Mouse (Mus musculus) gastrocnemius, adult 8-10 months (tissue): ENCODE measurements at regions not wholly inside any gene's neighbourhood (a gene's known extent, or its start where the extent isn't known, plus 50 kb on each side); places are given as distances from the start of the nearest gene placed in this dataset.
A peak's percentile ranks its signal among the peaks of the same experiment; 100 is the strongest.

Experiments used
- DNase-seq, 2 experiments: peaks; one replicate each; pipeline ENCODE4 v3.0.0; 2022; ENCODE audit warnings: low spot score in 2 of 2

DNA sequence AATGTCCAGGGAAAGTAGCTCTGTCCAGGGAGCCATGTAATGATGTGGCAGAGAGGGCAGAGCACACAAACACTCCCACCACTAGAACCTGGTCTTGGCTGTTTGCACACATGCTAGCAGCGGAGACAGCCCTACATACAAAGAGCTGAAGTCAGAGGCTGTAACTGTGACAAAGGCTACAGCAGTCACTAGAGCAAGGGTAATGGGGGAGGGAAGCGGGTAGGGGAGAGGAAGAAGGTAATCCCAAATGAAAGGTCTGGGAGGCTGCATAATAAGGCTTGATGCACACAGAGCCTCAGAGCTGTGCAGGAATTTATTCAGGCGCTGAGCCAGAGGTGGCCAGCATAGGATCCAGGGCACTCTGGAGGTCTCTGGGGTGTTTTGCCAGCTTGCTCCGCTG, 269.3 kb upstream of the 4930535I16Rik start:
- no peak for DNase-seq

DNA sequence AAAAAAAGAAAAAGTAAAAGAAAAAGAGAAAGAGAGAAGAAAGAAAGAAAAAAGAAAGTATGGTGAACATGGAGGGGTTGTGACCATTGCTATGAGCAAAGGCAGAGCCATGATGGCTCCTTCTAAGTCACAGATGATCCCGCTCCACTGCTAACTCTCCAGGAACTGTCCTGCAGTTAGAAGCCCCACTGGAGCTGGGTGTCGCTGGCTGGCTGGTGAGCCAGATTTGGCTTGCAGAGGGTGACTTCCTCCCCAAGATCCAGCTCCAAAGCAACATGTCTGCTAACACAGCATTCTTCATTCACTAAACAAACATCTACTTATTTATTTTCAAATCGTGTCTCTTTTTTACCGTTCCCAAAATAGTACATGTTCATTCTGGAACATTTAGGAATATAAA, 263.5 kb upstream of the 4930535I16Rik start:
- DNase-seq = no peak

DNA sequence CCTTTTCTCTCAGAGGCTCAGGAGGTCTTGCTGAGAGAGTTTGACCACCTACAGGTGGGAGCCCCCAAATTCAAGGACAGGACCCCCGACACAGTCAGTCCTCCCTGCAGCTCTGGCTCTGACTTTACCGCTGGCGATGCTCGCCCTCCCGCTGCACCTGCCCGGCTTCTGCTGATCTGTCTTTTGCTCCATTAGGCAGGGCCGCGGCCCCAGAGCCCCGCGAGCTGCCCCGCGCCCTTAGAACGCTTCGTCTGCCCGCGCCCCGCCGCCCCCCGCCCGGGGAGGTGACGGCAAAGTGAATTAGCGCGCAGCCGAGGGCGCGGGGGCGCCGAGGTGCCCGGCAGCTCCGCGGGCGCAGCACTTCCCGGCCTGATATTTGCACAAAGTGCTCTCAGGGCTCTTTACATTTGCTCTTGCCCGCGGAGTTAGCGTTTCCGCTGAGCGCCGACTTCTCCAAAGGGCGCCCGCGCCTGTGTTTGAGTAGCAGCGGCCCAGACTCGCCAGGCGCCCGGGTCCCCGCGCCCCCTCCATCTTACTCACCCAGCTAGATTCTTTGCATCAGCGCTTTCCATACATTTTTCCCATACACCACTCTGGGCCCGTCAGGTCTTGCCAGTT, 260.7 kb upstream of the 4930535I16Rik start:
- DNase-seq = no peak

DNA sequence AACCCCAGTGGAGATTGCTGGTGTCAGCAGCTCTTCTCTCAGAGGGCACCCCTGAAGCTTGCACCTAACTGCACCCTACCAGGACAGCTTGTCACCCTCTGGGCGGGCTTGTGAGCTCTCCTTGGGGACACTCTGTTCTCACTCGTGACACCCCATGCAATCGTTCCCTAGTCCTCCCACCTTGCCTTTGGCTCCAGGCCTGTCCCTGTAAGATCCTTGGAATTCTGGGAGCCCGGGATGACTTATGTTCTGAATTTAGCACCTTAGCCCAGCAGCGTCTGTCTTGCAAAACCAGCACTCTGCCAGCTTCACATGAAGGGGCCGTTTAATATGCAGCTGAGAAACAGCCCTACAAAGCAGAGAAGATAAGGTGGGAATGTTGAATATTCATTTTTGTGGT, 257.7 kb upstream of the 4930535I16Rik start:
- DNase-seq = no peak

DNA sequence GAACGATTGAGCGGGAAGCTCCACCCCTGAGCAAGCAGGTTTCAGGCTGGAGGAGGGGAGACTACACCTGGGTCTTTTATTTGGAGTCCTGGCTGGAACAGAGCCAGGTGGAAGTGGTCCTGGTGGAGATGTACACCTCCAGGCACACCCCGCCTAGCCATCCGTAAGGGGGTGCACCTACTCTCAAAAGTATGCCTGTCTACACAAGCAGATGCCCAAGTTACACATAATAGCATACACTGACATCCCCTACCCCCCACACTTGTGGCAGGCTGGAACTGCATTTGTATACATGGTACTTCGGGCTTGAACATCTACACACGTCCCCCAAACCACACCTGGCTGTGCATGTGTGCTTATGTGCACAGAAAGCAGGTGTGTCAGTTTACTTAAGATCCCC, 236.8 kb upstream of the 4930535I16Rik start:
- DNase-seq = no peak

DNA sequence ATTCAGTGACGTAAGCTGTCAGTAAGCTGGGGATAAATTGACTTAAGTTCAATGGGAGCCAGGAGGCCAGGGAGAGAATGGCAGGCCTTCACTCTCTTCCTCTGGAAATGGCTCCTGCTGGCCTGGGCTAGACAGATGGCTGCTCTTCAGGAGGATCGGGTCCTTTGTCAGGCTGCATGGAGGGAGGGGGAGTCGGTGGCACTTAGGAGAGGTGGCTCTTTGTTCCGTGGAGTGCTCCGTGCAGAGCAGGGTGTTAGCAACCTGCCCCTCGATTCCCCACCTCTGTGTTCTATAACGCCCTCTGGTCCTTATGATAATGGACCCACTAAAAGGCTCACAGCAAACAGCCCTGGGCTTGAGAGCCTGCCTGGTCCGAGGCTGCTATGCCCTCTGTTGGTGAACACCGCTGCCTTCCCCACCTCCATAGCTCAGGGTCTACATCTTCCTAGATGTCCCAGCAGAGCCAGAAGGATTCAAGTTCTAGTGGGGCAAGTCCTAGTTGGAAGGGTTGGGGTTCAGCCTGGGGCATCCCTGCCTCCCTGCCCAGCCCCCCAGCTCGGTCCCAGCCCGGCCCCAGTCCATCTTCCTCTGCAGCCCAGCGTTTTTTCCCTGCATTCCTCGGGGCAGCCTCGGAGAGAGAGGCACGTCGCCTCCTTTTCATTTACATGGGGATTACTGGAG, 232.1 kb upstream of the 4930535I16Rik start:
- DNase-seq = no peak

DNA sequence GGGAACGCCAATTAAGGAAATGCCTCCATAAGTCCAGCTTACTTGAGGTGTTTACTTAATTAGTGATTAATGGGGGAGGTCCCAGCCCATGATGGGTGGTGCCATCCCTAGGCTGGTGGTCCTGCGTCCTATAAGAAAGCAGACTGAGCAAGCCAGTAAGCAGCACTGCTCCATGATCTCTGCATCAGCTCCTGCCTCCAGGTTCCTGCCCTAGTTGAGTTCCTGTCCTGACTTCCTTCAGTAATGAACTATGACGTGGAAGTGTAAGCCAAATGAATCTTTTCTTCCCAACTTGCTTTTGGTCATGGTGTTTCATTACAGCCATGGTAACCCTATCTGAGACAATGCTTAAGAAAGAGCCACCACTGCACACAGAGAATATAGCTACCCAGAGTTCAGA, 231.2 kb upstream of the 4930535I16Rik start:
- DNase-seq = no peak

DNA sequence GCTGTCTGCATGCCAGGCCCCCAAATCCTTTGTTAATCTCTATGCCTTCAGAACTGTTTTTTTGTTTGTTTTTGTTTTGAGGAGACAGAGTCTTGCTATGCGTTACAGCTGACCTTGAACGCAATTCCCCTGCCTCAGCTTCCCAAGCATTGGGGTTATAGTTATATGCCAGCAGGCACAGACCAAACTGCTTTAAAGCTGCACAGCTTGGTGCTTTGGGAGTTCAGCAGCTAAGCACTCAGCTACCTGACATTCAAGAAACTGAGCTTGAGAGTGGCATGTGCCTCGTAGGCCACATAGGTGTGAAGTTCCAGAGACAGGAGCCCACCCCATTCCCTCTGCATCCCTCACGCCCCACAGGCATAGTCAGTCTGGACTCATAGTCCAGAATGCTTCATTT, 229.5 kb upstream of the 4930535I16Rik start:
- DNase-seq = no peak

DNA sequence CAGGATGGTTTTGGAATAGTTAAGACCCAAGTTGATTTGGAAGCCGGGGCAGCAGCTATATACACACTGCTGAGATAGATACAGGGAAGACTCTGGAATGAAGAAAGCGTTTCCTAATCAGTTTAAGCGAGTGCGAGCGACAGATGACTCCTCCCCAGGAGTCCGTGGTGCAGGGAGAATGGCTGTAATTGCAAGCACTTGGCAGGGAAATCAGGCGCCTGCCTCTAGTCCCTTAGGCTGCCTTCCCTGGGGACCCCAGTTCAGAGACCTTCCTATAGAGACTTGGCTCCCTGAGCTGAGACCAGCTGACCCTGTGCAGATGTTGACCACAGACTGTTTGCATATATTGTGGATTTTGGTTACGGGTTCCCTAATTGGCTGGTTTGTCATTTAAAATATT, 228.3 kb upstream of the 4930535I16Rik start:
- DNase-seq = no peak

DNA sequence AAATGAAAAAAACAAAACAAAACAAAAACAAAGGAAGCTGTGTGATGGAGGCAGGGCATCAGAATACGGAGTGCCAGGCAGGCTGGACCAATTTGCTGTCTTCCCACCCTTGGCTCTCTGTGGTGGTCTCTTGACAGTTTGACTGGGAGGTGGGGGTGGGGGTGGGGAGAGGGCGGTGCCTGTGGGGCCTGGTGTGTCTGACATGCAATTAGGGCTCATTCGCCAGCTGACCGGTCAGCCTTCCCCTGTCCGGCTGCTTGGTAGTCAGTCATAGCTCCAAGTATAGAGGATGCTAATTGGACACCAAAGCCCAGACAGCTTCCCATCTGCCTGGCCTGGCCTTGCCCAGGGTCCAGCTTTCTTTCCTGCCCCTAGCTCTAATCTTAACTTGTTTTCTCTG, 225.8 kb upstream of the 4930535I16Rik start:
- DNase-seq = no peak

DNA sequence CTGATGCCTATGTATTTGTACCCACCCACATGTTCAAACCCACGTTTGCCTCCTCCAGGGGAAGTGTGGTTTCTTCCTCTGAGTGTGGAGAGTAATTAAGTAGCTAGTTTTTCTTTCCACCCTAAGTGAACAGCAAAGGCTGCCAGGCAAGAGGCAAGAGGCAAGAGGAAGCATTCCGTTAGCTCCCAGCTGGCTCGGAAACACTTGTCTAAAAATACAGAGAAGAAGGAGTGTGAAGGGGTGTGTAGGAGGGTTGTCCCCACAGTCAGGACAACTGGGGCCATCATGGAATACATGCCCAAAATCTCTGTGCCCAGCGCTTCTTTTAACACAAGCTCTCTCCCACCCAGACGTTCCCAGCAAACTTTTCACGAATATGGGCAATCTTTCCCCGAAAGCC, 225.4 kb upstream of the 4930535I16Rik start:
- DNase-seq = no peak

DNA sequence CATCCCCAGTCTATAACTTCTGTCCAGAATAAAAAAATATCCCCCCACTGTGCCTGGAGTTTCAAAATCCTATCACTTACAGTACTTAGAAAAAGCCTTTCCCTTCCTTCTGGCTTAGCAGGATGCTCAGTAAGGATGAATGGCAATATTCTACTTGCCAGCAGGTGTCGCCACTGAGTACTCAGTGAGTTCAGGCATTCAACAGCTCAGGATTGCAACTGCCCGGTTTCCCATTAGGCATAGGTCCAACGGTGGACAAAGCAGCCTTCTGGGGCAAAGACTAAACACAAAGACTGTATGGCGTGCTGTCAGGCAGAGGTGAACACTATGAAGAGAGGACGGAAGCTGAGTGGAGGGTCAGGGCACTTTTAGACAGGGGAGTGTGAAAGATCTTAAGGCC, 224.3 kb upstream of the 4930535I16Rik start:
- DNase-seq = peak; percentile 43 to 46

DNA sequence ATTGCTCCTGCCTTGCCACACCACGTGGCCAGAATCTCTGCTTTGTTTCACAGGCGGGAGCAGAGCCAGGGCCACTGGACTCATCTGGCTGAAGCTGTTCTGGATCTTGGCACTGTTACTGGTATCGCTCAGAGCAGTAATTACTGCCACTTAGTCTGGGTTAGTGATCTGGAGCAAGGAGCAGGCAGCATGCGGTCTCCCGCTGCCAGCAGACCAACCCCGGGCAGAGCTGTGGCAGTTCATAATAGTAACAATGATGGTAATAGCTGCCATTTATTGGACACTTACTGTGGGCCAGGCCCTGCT, 217.3 kb upstream of the 4930535I16Rik start:
- no peak for DNase-seq

DNA sequence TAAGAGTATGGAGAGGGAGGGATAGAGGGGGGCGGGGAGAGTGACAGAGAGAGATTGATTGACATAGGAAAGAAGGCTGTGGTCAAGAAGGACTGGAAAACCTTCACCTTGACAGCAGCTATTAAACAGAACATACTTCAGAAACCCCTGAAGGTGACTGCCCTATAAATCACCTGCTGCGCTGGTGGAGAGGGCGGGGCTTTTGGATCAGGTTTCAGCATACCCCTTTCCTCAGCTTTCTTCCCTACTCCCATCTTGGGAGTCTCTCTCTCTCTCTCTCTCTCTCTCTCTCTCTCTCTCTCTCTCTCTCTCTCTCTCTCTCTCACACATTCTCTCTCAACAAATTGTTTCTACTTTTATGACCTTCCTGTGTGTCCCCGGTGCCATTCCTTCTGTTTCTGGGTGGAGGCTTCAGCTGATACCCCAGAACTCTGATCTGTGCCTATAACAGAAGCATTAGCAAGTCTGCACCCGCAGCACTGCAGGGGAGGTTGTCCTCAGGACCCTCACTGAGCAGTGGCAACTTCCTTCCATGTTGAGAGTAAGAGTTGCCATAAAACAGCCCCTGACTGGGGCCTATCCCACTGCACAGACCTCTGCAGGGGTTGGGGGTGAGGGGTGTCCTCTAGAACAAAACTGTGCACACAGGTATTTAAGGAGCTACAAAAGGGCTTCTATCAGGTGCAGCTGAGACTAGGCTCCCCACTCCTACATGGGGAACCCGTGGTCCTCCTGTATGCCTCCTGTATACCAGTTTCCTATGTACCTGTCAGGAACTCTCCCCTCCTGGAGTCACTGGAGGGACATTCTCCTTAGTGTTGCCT, 216.7 kb upstream of the 4930535I16Rik start:
- DNase-seq = no peak

DNA sequence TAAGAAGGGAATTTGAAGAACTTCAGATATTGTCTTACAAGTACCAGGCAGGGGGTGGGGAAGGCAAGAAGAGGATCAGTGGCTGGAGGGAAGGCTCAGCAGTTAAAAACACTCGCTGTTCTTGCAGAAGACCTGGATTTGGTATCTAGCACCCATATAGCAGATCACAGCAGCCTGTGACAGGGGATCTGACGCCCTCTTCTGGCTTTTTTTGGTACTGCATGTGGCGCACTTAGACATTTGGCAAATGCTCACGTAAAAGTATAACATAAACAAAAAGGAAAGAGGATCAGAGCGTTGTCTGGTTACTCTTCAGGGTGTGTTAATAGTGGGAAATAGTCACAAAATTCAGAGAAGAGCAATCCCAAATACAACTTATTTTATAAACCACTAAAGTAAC, 213.1 kb upstream of the 4930535I16Rik start:
- DNase-seq = no peak

DNA sequence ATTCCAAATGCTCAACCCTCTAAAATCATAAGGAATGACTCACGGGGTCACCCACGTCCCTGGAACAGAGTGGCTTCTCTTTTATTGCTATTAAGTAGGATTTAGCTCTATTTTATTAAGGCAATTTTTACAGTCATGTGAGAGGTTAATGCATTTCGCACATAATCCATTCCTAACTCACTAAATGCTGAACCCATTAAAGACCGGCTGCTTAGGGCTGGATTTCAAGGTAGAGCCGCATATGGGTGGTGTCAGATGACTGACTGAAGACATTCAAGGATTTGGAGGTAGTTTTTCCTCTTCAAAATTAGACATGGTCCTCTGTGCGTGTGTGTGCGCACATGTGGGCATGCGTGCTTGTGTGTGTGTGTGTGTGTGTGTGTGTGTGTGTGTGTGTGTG, 208.4 kb upstream of the 4930535I16Rik start:
- DNase-seq = no peak

DNA sequence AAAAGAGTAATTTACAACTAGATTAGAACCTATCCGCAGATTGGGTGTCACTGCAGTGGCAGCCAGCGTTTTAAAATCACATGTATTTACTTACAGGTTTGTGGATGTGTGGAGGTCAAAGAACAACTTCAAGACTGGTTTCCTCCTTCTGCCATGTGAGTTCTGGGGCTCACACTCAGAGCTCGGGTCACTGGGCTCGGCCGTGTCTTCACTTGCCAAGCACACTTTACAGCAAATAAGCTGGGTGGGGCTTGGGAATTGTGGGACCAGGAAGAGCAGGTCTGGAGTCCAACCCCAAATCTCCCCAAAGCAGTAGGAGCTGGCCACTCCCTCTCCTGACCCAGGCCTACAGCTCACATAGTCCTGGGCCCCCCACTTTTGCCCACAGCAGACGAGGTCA, 202.5 kb upstream of the 4930535I16Rik start:
- DNase-seq = no peak

DNA sequence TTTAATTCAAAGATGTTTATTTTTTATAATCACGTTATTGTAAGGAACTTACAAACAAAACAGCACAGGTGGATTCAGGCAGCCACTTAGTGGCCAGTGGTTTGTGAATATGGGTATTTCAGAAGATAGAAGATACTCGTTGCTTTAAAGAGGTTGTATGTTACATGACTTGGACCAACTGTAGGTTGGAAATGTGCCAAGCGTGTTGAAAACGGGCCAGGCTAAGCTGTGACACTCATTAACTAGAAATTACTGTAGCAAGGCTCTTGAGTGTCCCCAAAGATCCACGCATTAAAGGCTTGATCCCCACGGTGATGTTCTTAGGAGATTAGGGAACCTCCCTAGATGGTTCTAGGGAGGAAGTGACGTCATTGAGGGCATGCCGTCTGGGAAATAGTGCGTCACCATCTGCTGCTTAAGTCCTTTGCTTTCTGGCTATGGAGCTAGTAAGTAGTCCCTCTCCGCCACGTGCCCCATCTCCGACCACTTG, 196.1 kb upstream of the 4930535I16Rik start:
- DNase-seq = no peak

DNA sequence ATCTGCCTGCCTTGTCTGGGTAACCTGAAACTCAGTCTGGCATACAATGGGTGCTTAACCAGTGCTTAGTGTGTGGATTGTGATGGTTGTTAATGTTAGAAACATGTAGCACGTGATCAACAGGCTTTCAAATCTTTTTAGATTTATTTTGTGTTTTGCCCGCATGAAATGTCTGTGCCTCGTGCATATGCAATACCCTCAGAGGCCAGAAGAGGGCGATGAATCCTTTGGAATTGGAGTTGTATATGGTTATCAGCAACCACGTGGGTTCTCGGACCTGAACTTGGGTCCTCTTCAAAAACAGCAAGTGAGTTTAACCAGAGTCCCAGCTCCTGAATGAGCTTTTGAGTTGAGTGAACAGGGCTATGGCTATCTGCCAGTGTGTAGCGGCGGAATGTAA, 192.9 kb upstream of the 4930535I16Rik start:
- no peak for DNase-seq

DNA sequence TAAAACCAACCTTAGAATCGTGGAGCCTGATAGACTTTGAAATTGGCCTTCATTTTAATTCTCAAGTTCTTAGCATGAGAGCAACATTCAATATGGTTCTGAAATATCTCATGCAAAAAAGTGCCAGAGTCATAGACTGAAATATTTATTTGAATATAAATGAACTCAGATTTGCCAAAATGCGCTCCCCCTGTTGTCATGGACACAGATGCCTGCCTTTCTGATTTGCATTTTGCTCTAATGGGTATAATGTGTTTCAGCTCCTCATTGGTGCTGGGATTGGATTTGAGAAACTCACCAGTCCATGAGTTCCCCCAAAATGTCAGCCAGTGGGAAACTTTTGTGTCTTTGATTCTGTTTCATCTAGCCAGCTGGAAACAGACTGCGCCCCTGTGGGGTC, 191.5 kb upstream of the 4930535I16Rik start:
- DNase-seq = no peak

DNA sequence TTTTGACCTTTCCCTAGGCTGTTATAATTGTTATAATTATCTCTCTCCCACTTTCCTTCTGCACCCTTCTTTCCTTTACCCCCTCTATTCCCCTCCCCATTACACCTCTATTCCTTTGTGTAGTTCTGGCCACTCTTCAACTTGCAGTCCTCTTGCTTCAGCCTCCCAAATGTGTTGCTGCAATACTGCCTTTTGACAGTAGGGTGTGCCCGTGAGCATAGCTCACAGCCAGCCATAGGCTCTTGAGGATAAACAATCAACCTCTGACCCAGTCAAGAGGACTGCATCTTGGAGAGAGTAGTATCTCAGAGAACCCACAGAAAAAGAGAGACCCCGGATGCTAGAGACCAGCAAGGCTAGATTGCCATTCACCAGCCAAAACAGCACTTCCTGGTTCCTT, 184.9 kb upstream of the 4930535I16Rik start:
- no peak for DNase-seq

DNA sequence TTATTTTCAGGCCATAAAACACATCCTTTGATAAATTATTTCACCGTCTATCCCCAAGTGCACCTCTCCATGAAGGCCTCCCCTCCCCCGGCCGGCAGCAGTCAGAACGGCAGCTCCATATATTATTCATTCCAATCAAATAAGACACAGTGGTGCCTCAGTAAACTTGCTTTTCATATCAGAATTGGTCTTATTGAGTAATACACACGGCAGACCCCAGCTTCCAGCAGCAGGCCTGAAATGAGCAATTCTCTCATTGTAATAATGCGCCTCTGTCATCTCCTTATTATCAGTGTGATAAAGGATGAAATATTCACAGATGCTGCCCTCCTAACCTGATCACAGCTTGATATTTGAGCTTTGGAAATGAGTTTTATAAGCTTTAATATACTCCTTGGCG, 169.0 kb upstream of the 4930535I16Rik start:
- DNase-seq = no peak

DNA sequence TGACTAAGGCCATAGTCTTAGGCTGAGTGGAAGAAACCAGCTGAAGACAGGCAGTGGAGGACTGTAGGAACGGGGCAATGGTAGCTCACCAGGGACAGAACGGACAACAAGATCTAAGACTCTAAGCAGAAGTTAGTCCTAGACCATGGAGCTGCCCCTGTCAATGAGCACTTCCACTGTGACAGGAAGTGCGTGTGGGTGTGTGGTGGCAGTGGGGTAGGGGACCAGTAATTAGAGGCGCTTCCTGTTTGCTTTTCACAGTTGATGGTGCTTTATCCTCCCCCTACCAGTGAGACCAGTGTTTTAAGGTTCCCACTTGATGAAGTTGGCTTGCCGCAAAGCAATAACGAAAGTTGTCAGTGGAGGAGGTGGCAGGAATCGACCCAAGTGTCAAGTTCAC, 168.4 kb upstream of the 4930535I16Rik start:
- no peak for DNase-seq
